Mouse (Mus musculus): ENCODE results near the gene Slc18a2. TPM values are rescaled to one million over a fixed set of nuclear protein-coding genes. Genes with fewer than 3 reads are reported as not detected.

Gene Slc18a2
- polyA plus RNA-seq, 1 experiment from 2014 or later, result 8.1 TPM

- Histone ChIP-seq H3K36me3 (no peaks in the 10 kb centered on the region), H3K9ac (no peak overlapping the region), H3K4me1 (no peaks in the 10 kb centered on the region), H3K27ac (no peak overlapping the region), H3K9me3 (no peaks in the 10 kb centered on the region), H3K4me3 (no peak overlapping the region), H3K27me3 (no peaks in the 10 kb centered on the region), H3K4me2 (replicated peaks) (no peak overlapping the region)
- no peak for ATAC-seq (ENCODE audit: insufficient number of reproducible peaks, insufficient read depth, low FRiP score, low TSS enrichment)
Observed at GRCm38 (mm10) chr19:59280841-59281240, 20.1 kb downstream of the Slc18a2 start.

- H3K4me2 ChIP-seq (replicated peaks), result no peak overlapping the region
- H3K4me3 ChIP-seq, result no peak overlapping the region
- no peak overlapping the region for H3K27ac ChIP-seq
- no peaks in the 10 kb centered on the region for H3K36me3 ChIP-seq
- WGBS, result 86% methylated on average over 3 of the region's 3 CpGs
- H3K9ac ChIP-seq, result no peak overlapping the region
- no peaks in the 10 kb centered on the region for H3K9me3 ChIP-seq
- no peaks in the 10 kb centered on the region for H3K4me1 ChIP-seq
- no peak for ATAC-seq (ENCODE audit: insufficient number of reproducible peaks, insufficient read depth, low FRiP score, low TSS enrichment)
- H3K27me3 ChIP-seq, result no peaks in the 10 kb centered on the region
Observed at GRCm38 (mm10) chr19:59282001-59282400, 21.3 kb downstream of the Slc18a2 start.

GRCm38 (mm10) chr19:59289042-59289441 is 28.3 kb downstream of the Slc18a2 start:
- no peak for ATAC-seq (ENCODE audit: insufficient number of reproducible peaks, insufficient read depth, low FRiP score, low TSS enrichment)
- H3K9ac ChIP-seq, result no peak overlapping the region
- H3K9me3 ChIP-seq, result no peaks in the 10 kb centered on the region
- no peak overlapping the region for H3K27ac ChIP-seq
- H3K27me3 ChIP-seq, result no peaks in the 10 kb centered on the region
- H3K4me3 ChIP-seq, result no peak overlapping the region
- no peak overlapping the region for H3K4me2 ChIP-seq (replicated peaks)
- no peaks in the 10 kb centered on the region for H3K36me3 ChIP-seq
- H3K4me1 ChIP-seq, result no peaks in the 10 kb centered on the region

- no peaks in the 10 kb centered on the region for H3K4me1 ChIP-seq
- no peak for ATAC-seq (ENCODE audit: insufficient number of reproducible peaks, insufficient read depth, low FRiP score, low TSS enrichment)
- no peak overlapping the region for H3K27ac ChIP-seq
- no peak overlapping the region for H3K4me3 ChIP-seq
- H3K27me3 ChIP-seq, result no peaks in the 10 kb centered on the region
- 87% methylated on average over 6 of the region's 6 CpGs for WGBS
- no peak overlapping the region for H3K9ac ChIP-seq
- H3K4me2 ChIP-seq (replicated peaks), result no peak overlapping the region
- H3K9me3 ChIP-seq, result no peaks in the 10 kb centered on the region
- H3K36me3 ChIP-seq, result no peaks in the 10 kb centered on the region
Observed at GRCm38 (mm10) chr19:59289811-59290210, 29.1 kb downstream of the Slc18a2 start.

GRCm38 (mm10) chr19:59292183-59292839 is 31.6 kb downstream of the Slc18a2 start:
- ATAC-seq (ENCODE audit: insufficient number of reproducible peaks, insufficient read depth, low FRiP score, low TSS enrichment), result no peak
- H3K4me2 ChIP-seq (replicated peaks), result no peak overlapping the region
- WGBS, result 88% methylated on average over 5 of the region's 5 CpGs

GRCm38 (mm10) chr19:59315308-59315707 is 54.6 kb downstream of the Slc18a2 start:
- no peaks in the 10 kb centered on the region for H3K36me3 ChIP-seq

More at GRCm38 (mm10) chr19:59292183-59292839, 31.6 kb downstream of the Slc18a2 start:
- Histone ChIP-seq H3K9me3 (no peaks in the 10 kb centered on the region), H3K36me3 (no peaks in the 10 kb centered on the region), H3K4me3 (no peak overlapping the region), H3K9ac (no peak overlapping the region), H3K4me1 (no peaks in the 10 kb centered on the region), H3K27me3 (no peaks in the 10 kb centered on the region), H3K27ac (no peak overlapping the region)

GRCm38 (mm10) chr19:59316571-59316970 is 55.9 kb downstream of the Slc18a2 start:
- Histone ChIP-seq H3K9ac (no peak overlapping the region), H3K4me3 (no peak overlapping the region), H3K27me3 (no peaks in the 10 kb centered on the region), H3K9me3 (no peaks in the 10 kb centered on the region), H3K27ac (no peak overlapping the region), H3K4me1 (no peaks in the 10 kb centered on the region), H3K36me3 (no peaks in the 10 kb centered on the region), H3K4me2 (replicated peaks) (no peak overlapping the region)
- ATAC-seq (ENCODE audit: insufficient number of reproducible peaks, insufficient read depth, low FRiP score, low TSS enrichment), result no peak

More at GRCm38 (mm10) chr19:59315308-59315707, 54.6 kb downstream of the Slc18a2 start:
- no peak overlapping the region for H3K4me2 ChIP-seq (replicated peaks)
- H3K9ac ChIP-seq, result no peak overlapping the region
- H3K4me1 ChIP-seq, result no peaks in the 10 kb centered on the region
- no peak overlapping the region for H3K4me3 ChIP-seq
- H3K27ac ChIP-seq, result no peak overlapping the region
- no peak for ATAC-seq (ENCODE audit: insufficient number of reproducible peaks, insufficient read depth, low FRiP score, low TSS enrichment)
- no peaks in the 10 kb centered on the region for H3K27me3 ChIP-seq
- no peaks in the 10 kb centered on the region for H3K9me3 ChIP-seq

GRCm38 (mm10) chr19:59321990-59322389 is 61.3 kb downstream of the Slc18a2 start, which contains the start of gene Rps12-ps3:
TSS of gene Rps12-ps3 (plus strand) at chr19:59322290.
- 99% methylated on average over 14 of the region's 14 CpGs for WGBS
- H3K27me3 ChIP-seq, result no peaks in the 10 kb centered on the region
- H3K4me1 ChIP-seq, result no peaks in the 10 kb centered on the region
- no peak within 1 kb of the TSS for H3K4me2 ChIP-seq (replicated peaks)
- H3K4me3 ChIP-seq, result no peak within 1 kb of the TSS
- no peaks in the 10 kb centered on the region for H3K36me3 ChIP-seq
- H3K9ac ChIP-seq, result no peak within 1 kb of the TSS
- ATAC-seq (ENCODE audit: insufficient number of reproducible peaks, insufficient read depth, low FRiP score, low TSS enrichment), result no peak
- H3K27ac ChIP-seq, result no peak within 1 kb of the TSS
- no peaks in the 10 kb centered on the region for H3K9me3 ChIP-seq

GRCm38 (mm10) chr19:59330816-59331225 is 70.1 kb downstream of the Slc18a2 start:
- no peak for ATAC-seq (ENCODE audit: insufficient number of reproducible peaks, insufficient read depth, low FRiP score, low TSS enrichment)
- no peak overlapping the region for H3K4me2 ChIP-seq (replicated peaks)

GRCm38 (mm10) chr19:59336655-59337054 is 76.0 kb downstream of the Slc18a2 start:
- no peaks in the 10 kb centered on the region for H3K9me3 ChIP-seq
- H3K27me3 ChIP-seq, result no peaks in the 10 kb centered on the region
- no peak overlapping the region for H3K4me3 ChIP-seq
- no peaks in the 10 kb centered on the region for H3K36me3 ChIP-seq
- H3K4me2 ChIP-seq (replicated peaks), result no peak overlapping the region
- no peak overlapping the region for H3K9ac ChIP-seq
- no peaks in the 10 kb centered on the region; the same call in 1 of the 2 replicates for H3K4me1 ChIP-seq
- no peak overlapping the region for H3K27ac ChIP-seq
- no peak for ATAC-seq (ENCODE audit: insufficient number of reproducible peaks, insufficient read depth, low FRiP score, low TSS enrichment)
- 92% methylated on average over 1 of the region's 1 CpGs for WGBS

More at GRCm38 (mm10) chr19:59330816-59331225, 70.1 kb downstream of the Slc18a2 start:
- Histone ChIP-seq H3K9me3 (no peaks in the 10 kb centered on the region), H3K4me3 (no peak overlapping the region), H3K36me3 (no peaks in the 10 kb centered on the region), H3K4me1 (no peaks in the 10 kb centered on the region), H3K9ac (no peak overlapping the region), H3K27ac (no peak overlapping the region), H3K27me3 (no peaks in the 10 kb centered on the region)

GRCm38 (mm10) chr19:59337872-59338681 is 77.4 kb downstream of the Slc18a2 start:
- no peak for ATAC-seq (ENCODE audit: insufficient number of reproducible peaks, insufficient read depth, low FRiP score, low TSS enrichment)
- Histone ChIP-seq H3K9me3 (no peaks in the 10 kb centered on the region), H3K9ac (no peak overlapping the region), H3K27ac (no peak overlapping the region), H3K4me2 (replicated peaks) (no peak overlapping the region), H3K4me3 (no peak overlapping the region), H3K36me3 (no peaks in the 10 kb centered on the region), H3K4me1 (peaks cover 3% of the 10 kb centered on the region), H3K27me3 (no peaks in the 10 kb centered on the region)
- WGBS, result 89% methylated on average over 3 of the region's 3 CpGs

- no peaks in the 10 kb centered on the region for H3K36me3 ChIP-seq
- no peaks in the 10 kb centered on the region for H3K27me3 ChIP-seq
- H3K4me1 ChIP-seq, result peaks cover 14% of the 10 kb centered on the region
- no peak overlapping the region for H3K27ac ChIP-seq
- no peak for ATAC-seq (ENCODE audit: insufficient number of reproducible peaks, insufficient read depth, low FRiP score, low TSS enrichment)
- no peak overlapping the region for H3K9ac ChIP-seq
- WGBS, result 81% methylated on average over 3 of the region's 3 CpGs
- no peak overlapping the region for H3K4me3 ChIP-seq
- no peak overlapping the region for H3K4me2 ChIP-seq (replicated peaks)
- no peaks in the 10 kb centered on the region for H3K9me3 ChIP-seq
Observed at GRCm38 (mm10) chr19:59339908-59340307, 79.2 kb downstream of the Slc18a2 start.

All from embryonic facial prominence, embryonic 12.5 days (tissue).